ENCODE assay signal across 19 mouse cellular contexts in the genomic region with DNA sequence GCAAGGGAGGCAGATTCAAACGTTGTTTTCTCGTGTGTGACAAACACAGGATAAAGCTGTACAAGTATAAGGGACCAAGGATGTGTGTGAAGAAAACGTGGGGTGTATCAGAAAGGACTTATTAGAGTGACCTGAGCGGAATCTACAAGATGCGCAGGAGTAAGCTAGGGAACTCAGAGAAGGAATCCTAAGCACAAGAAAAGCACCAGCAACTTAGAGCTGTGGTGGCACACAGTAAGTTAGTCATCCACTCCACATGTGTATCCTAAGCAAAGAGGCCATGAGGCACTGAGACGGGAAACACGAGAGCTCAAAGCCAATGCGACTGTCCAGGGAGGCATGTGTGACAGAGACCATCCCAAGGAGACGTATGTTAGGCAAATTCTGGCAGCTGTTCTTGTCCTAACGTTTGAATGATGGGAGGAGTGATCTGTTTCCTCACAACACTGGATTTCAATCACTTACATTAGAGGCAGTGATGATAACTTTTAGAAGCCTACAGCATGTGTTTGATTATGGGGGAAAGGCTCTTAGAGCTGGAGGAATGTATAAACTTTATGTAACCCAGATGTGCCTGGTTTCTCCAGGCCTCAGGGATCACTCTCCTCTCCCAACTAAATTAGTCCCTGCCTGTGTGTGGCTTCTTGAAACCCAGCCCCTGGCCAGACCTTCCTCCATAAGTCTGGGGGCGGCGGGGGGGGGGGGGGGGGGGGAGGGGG. TPM values are rescaled to one million over a fixed set of nuclear protein-coding genes. Genes with fewer than 3 reads are reported as not detected.
DNase-seq lines count a peak whose midpoint lies in the region; ATAC-seq and TF ChIP-seq lines count a peak whose summit lies in the region.
"Had no signal": no experiment of that assay in that cellular context is flagged by ENCODE, and none has a peak within 500 bp of the region (broad histone marks: within the 10 kb centered on the region; RNA-seq: fewer than 3 reads in every experiment).

No protein-coding gene starts in this region.

- H3K4me2 ChIP-seq in heart, postnatal 0 days (ENCODE audit: low read depth, low read length): no peak overlapping the region
- peak overlapping the region; percentile 30; the same call in 1 of the 2 replicates for H3K4me2 ChIP-seq in embryonic facial prominence, embryonic 13.5 days
- H3K4me2 ChIP-seq in limb, embryonic 13.5 days (replicated peaks): peak overlapping the region; percentile 27; the same call in 1 of the 2 replicates
- H3K4me2 ChIP-seq: heart, embryonic 13.5 days; liver, embryonic 12.5 days had no signal

- TF ChIP-seq EP300 in heart, postnatal 0 days (IDR thresholded peaks at IDR 0.05; ENCODE audit: low read depth): no peak

- H3K27me3 ChIP-seq in heart, postnatal 0 days (ENCODE audit: control insufficient read depth, insufficient read depth, low read length): no peaks in the 10 kb centered on the region
- no peaks in the 10 kb centered on the region for H3K27me3 ChIP-seq in heart, embryonic 10.5 days (ENCODE audit: insufficient read depth, poor library complexity, severe bottlenecking)
- no peaks in the 10 kb centered on the region for H3K27me3 ChIP-seq in embryonic facial prominence, embryonic 13.5 days
- H3K27me3 ChIP-seq in limb, embryonic 13.5 days: peaks cover 6% of the 10 kb centered on the region; the same call in 1 of the 2 replicates
- H3K27me3 ChIP-seq: heart, embryonic 13.5 days; liver, embryonic 12.5 days had no signal

- H3K36me3 ChIP-seq in heart, postnatal 0 days (replicated peaks; ENCODE audit: control insufficient read depth, insufficient read depth, low read length): no peaks in the 10 kb centered on the region
- peaks cover 8% of the 10 kb centered on the region for H3K36me3 ChIP-seq in heart, embryonic 10.5 days
- H3K36me3 ChIP-seq in embryonic facial prominence, embryonic 13.5 days: peaks cover 9% of the 10 kb centered on the region
- H3K36me3 ChIP-seq in limb, embryonic 13.5 days: 0 out of 2 replicates have a peak, but pooled peaks cover 4% of the 10 kb centered on the region

- ATAC-seq in heart, postnatal 0 days (ENCODE audit: insufficient read depth, low read depth): no peak
- no peak for ATAC-seq in embryonic facial prominence, embryonic 13.5 days (ENCODE audit: insufficient number of reproducible peaks, insufficient read depth, low FRiP score, low TSS enrichment, low read depth)
- ATAC-seq in limb, embryonic 13.5 days (ENCODE audit: low FRiP score, low read depth): peak; percentile 35; the same call in 1 of the 2 replicates
- ATAC-seq: forebrain, embryonic 14.5 days; inflammation-experienced regulatory T-cells, adult 6 months; liver, embryonic 12.5 days had no signal

- H3K9ac ChIP-seq in heart, postnatal 0 days (replicated peaks; ENCODE audit: low read depth, low read length): 0 out of 2 replicates have a peak overlapping the region, but pooled peaks have one; percentile 6
- no peak overlapping the region for H3K9ac ChIP-seq in embryonic facial prominence, embryonic 13.5 days
- H3K9ac ChIP-seq in limb, embryonic 13.5 days: no peak overlapping the region
- H3K9ac ChIP-seq: heart, embryonic 13.5 days; liver, embryonic 12.5 days had no signal

- intact Hi-C loops in heart, postnatal 14 days (cut with DNase I): loop anchor here (5.0 to 10.0 kb wide), 2 partner anchors 598 to 780 kb away; a partner anchor contains a TSS

- whole genome bisulfite sequencing in heart, postnatal 0 days: 56% methylated on average over 10 of the region's 12 CpGs
- 53% methylated on average over 10 of the region's 12 CpGs for WGBS in heart, embryonic 10.5 days
- WGBS in embryonic facial prominence, embryonic 13.5 days: 16% methylated on average over 10 of the region's 12 CpGs
- 19% methylated on average over 10 of the region's 12 CpGs for WGBS in limb, embryonic 13.5 days

- DNase-seq in heart, postnatal 0 days (ENCODE audit: low spot score): no peak
- DNase-seq in heart, embryonic 10.5 days (ENCODE audit: low spot score): no peak
- DNase-seq in MN1 (ENCODE audit: low spot score): peak; percentile 28
- no peak for DNase-seq in right cerebral cortex, postnatal 14 days
- no peak for DNase-seq in cerebellum, adult 11 months
- DNase-seq in heart, postnatal 14 days: no peak
- DNase-seq: cerebellum, adult 11-12 months; gastrocnemius, postnatal 14 days; lung, postnatal 36 days had no signal

- no peaks in the 10 kb centered on the region for H3K9me3 ChIP-seq in heart, postnatal 0 days (replicated peaks; ENCODE audit: control insufficient read depth, low read length)
- no peaks in the 10 kb centered on the region for H3K9me3 ChIP-seq in heart, embryonic 10.5 days
- no peaks in the 10 kb centered on the region for H3K9me3 ChIP-seq in embryonic facial prominence, embryonic 13.5 days
- no peaks in the 10 kb centered on the region for H3K9me3 ChIP-seq in limb, embryonic 13.5 days
- H3K9me3 ChIP-seq: heart, embryonic 13.5 days; liver, embryonic 12.5 days had no signal

- no peak overlapping the region for H3K27ac ChIP-seq in heart, postnatal 0 days (ENCODE audit: low read depth)
- no peak overlapping the region for H3K27ac ChIP-seq in heart, embryonic 10.5 days
- H3K27ac ChIP-seq in embryonic facial prominence, embryonic 13.5 days: peak overlapping the region; percentile 90
- peak overlapping the region; percentile 69 for H3K27ac ChIP-seq in limb, embryonic 13.5 days
- H3K27ac ChIP-seq: heart, embryonic 13.5 days; liver, embryonic 12.5 days had no signal

- no peak overlapping the region for H3K4me3 ChIP-seq in heart, postnatal 0 days (ENCODE audit: low read depth, low read length)
- no peak overlapping the region for H3K4me3 ChIP-seq in heart, embryonic 10.5 days
- no peak overlapping the region for H3K4me3 ChIP-seq in embryonic facial prominence, embryonic 13.5 days
- H3K4me3 ChIP-seq in limb, embryonic 13.5 days: no peak overlapping the region
- H3K4me3 ChIP-seq: heart, embryonic 13.5 days; liver, embryonic 12.5 days had no signal

- H3K4me1 ChIP-seq in heart, postnatal 0 days (ENCODE audit: control insufficient read depth, insufficient read depth): peaks cover 7% of the 10 kb centered on the region; the same call in 1 of the 2 replicates
- H3K4me1 ChIP-seq in heart, embryonic 10.5 days: peaks cover 3% of the 10 kb centered on the region; the same call in 1 of the 2 replicates
- peaks cover 37% of the 10 kb centered on the region for H3K4me1 ChIP-seq in embryonic facial prominence, embryonic 13.5 days
- peaks cover 24% of the 10 kb centered on the region for H3K4me1 ChIP-seq in limb, embryonic 13.5 days

- no peak for TF ChIP-seq CTCF in heart, postnatal 0 days (IDR thresholded peaks at IDR 0.05; ENCODE audit: low read depth)

RNA-seq across cellular contexts. Expression of a gene that starts 2.3 kb away (rescaled TPM):
- 6.3 and 19.4 TPM in 2 replicates for total RNA-seq in heart, postnatal 0 days (2014; rRNA removed; ENCODE audit: low replicate concordance)
- 7.3 and 8.4 TPM in 2 replicates for polyA plus RNA-seq in heart, postnatal 0 days (2015; fragmentation: Nextera tagmentation; extraction: Ambion mirVana)
- polyA plus RNA-seq in heart, embryonic 10.5 days (2016; fragmentation: Nextera tagmentation; extraction: Ambion mirVana): 15.4 and 15.5 TPM in 2 replicates
- 19.0 and 28.9 TPM in 2 replicates for polyA plus RNA-seq in embryonic facial prominence, embryonic 13.5 days (2015; fragmentation: Nextera tagmentation; extraction: Ambion mirVana)
- polyA plus RNA-seq in limb, embryonic 13.5 days (2015; fragmentation: Nextera tagmentation; extraction: Ambion mirVana): 21.6 TPM in 2 replicates
- total RNA-seq in heart, postnatal 14 days (2021): 10 to 100 TPM; 11.1 to 14.4 TPM

RNA-seq across cellular contexts. Expression of a gene that starts 33.1 kb away (rescaled TPM):
- not detected in 2 replicates for total RNA-seq in heart, postnatal 0 days (2014; rRNA removed; ENCODE audit: low replicate concordance)
- not detected in 2 replicates for polyA plus RNA-seq in heart, postnatal 0 days (2015; fragmentation: Nextera tagmentation; extraction: Ambion mirVana)
- polyA plus RNA-seq in heart, embryonic 10.5 days (2016; fragmentation: Nextera tagmentation; extraction: Ambion mirVana): not detected in 2 replicates
- polyA plus RNA-seq in embryonic facial prominence, embryonic 13.5 days (2015; fragmentation: Nextera tagmentation; extraction: Ambion mirVana): not detected in 2 replicates
- not detected in 2 replicates for polyA plus RNA-seq in limb, embryonic 13.5 days (2015; fragmentation: Nextera tagmentation; extraction: Ambion mirVana)
- total RNA-seq in heart, postnatal 14 days (2021): not detected
- total RNA-seq: adrenal gland, postnatal 4 days; common myeloid progenitor, adult 5-6 weeks; gastrocnemius, postnatal 14 days; left cerebral cortex, adult 18-20 months had no signal
- polyA plus RNA-seq: forebrain, embryonic 14.5 days; heart, embryonic 13.5 days; inflammation-experienced regulatory T-cells, adult 6 months; large intestine, adult 2 months; liver, embryonic 12.5 days had no signal

RNA-seq across cellular contexts. Expression of a gene that starts 44.8 kb away (rescaled TPM):
- not detected in 2 replicates for total RNA-seq in heart, postnatal 0 days (2014; rRNA removed; ENCODE audit: low replicate concordance)
- polyA plus RNA-seq in heart, postnatal 0 days (2015; fragmentation: Nextera tagmentation; extraction: Ambion mirVana): not detected in 2 replicates
- polyA plus RNA-seq in heart, embryonic 10.5 days (2016; fragmentation: Nextera tagmentation; extraction: Ambion mirVana): not detected in 2 replicates
- polyA plus RNA-seq in embryonic facial prominence, embryonic 13.5 days (2015; fragmentation: Nextera tagmentation; extraction: Ambion mirVana): not detected in 2 replicates
- not detected in 2 replicates for polyA plus RNA-seq in limb, embryonic 13.5 days (2015; fragmentation: Nextera tagmentation; extraction: Ambion mirVana)
- total RNA-seq in heart, postnatal 14 days (2021): not detected
- total RNA-seq: adrenal gland, postnatal 4 days; common myeloid progenitor, adult 5-6 weeks; gastrocnemius, postnatal 14 days; left cerebral cortex, adult 18-20 months had no signal
- polyA plus RNA-seq: forebrain, embryonic 14.5 days; heart, embryonic 13.5 days; inflammation-experienced regulatory T-cells, adult 6 months; large intestine, adult 2 months; liver, embryonic 12.5 days had no signal

Comparison
In these comparisons a context has a peak if more than half of its experiments do, and no peak if none do; other contexts are left out.
1. H3K27ac ChIP-seq: peak in embryonic facial prominence, embryonic 13.5 days (single experiment) and limb, embryonic 13.5 days (single experiment); none in heart, postnatal 0 days (single experiment) and heart, embryonic 10.5 days (single experiment).